Mouse (Mus musculus): ENCODE data around the gene Abhd12. TPM values are rescaled to one million over a fixed set of nuclear protein-coding genes. Genes with fewer than 3 reads are reported as not detected.

Abhd12 gene
- total and polyA plus RNA-seq, 3 experiments, result 17.2 to 24.5 (median 23.9) TPM

GRCm38 (mm10) chr2:150885814-150886213 is 18.7 kb downstream of the Abhd12 start:
- no peaks in the 10 kb centered on the region; the same call in 1 of the 2 replicates for H3K4me1 ChIP-seq (ENCODE audit: insufficient read depth, low read depth, low read length)
- ATAC-seq (ENCODE audit: extremely low read depth, insufficient number of reproducible peaks, low FRiP score, poor library complexity, severe bottlenecking) (0 out of 2 replicates have a peak, but pooled peaks have one; percentile 22), DNase-seq (ENCODE audit: low spot score) (no peak)
- no peak for TF ChIP-seq GATA2 (IDR thresholded peaks at IDR 0.05; ENCODE audit: borderline replicate concordance, low read depth, low read length)
- TF ChIP-seq TAL1 (conservative IDR thresholded peaks at IDR 0.05; ENCODE audit: low read depth, low read length), result no peak
- no peak for TF ChIP-seq CTCF (IDR thresholded peaks at IDR 0.05; ENCODE audit: low read depth, low read length)
- H3K36me3 ChIP-seq (replicated peaks), result peaks cover 32% of the 10 kb centered on the region
- H3K9me3 ChIP-seq (replicated peaks), result no peaks in the 10 kb centered on the region
- H3K4me3 ChIP-seq (ENCODE audit: low read depth, low read length), result no peak overlapping the region
- H3K27me3 ChIP-seq (ENCODE audit: insufficient read depth, low read length), result no peaks in the 10 kb centered on the region

- ATAC-seq (ENCODE audit: extremely low read depth, insufficient number of reproducible peaks, low FRiP score, poor library complexity, severe bottlenecking) (no peak), DNase-seq (ENCODE audit: low spot score) (no peak)
- H3K36me3 ChIP-seq (replicated peaks), result peaks cover 27% of the 10 kb centered on the region
- no peaks in the 10 kb centered on the region for H3K27me3 ChIP-seq (ENCODE audit: insufficient read depth, low read length)
- no peak overlapping the region for H3K4me3 ChIP-seq (ENCODE audit: low read depth, low read length)
- no peaks in the 10 kb centered on the region for H3K9me3 ChIP-seq (replicated peaks)
- TF ChIP-seq CTCF (IDR thresholded peaks at IDR 0.05; ENCODE audit: low read depth, low read length) (no peak), TAL1 (conservative IDR thresholded peaks at IDR 0.05; ENCODE audit: low read depth, low read length) (no peak), GATA1 (IDR thresholded peaks at IDR 0.05; ENCODE audit: borderline replicate concordance, low read length) (no peak), POLR2AphosphoS5 (IDR thresholded peaks at IDR 0.05; ENCODE audit: insufficient replicate concordance, low read depth, low read length) (no peak), GATA2 (IDR thresholded peaks at IDR 0.05; ENCODE audit: borderline replicate concordance, low read depth, low read length) (no peak)
- H3K4me1 ChIP-seq (ENCODE audit: insufficient read depth, low read depth, low read length), result no peaks in the 10 kb centered on the region; the same call in 1 of the 2 replicates
Observed at GRCm38 (mm10) chr2:150884779-150885110, 19.8 kb downstream of the Abhd12 start.

GRCm38 (mm10) chr2:150884075-150884778 is 20.3 kb downstream of the Abhd12 start:
- Histone ChIP-seq H3K27me3 (ENCODE audit: insufficient read depth, low read length) (no peaks in the 10 kb centered on the region), H3K36me3 (replicated peaks) (peaks cover 27% of the 10 kb centered on the region), H3K4me1 (ENCODE audit: insufficient read depth, low read depth, low read length) (no peaks in the 10 kb centered on the region; the same call in 1 of the 2 replicates), H3K4me3 (ENCODE audit: low read depth, low read length) (no peak overlapping the region), H3K9me3 (replicated peaks) (no peaks in the 10 kb centered on the region)
- TF ChIP-seq POLR2AphosphoS5 (IDR thresholded peaks at IDR 0.05; ENCODE audit: insufficient replicate concordance, low read depth, low read length) (no peak), TAL1 (conservative IDR thresholded peaks at IDR 0.05; ENCODE audit: low read depth, low read length) (no peak), CTCF (IDR thresholded peaks at IDR 0.05; ENCODE audit: low read depth, low read length) (no peak), GATA2 (IDR thresholded peaks at IDR 0.05; ENCODE audit: borderline replicate concordance, low read depth, low read length) (no peak), GATA1 (IDR thresholded peaks at IDR 0.05; ENCODE audit: borderline replicate concordance, low read length) (no peak)
- DNase-seq (ENCODE audit: low spot score) (no peak), ATAC-seq (ENCODE audit: extremely low read depth, insufficient number of reproducible peaks, low FRiP score, poor library complexity, severe bottlenecking) (no peak)

GRCm38 (mm10) chr2:150877561-150877960 is 27.0 kb downstream of the Abhd12 start:
- ATAC-seq (ENCODE audit: extremely low read depth, insufficient number of reproducible peaks, low FRiP score, poor library complexity, severe bottlenecking), result no peak
- H3K36me3 ChIP-seq (replicated peaks), result peaks cover 19% of the 10 kb centered on the region
- TF ChIP-seq GATA1 (IDR thresholded peaks at IDR 0.05; ENCODE audit: borderline replicate concordance, low read length) (no peak), GATA2 (IDR thresholded peaks at IDR 0.05; ENCODE audit: borderline replicate concordance, low read depth, low read length) (no peak), POLR2AphosphoS5 (IDR thresholded peaks at IDR 0.05; ENCODE audit: insufficient replicate concordance, low read depth, low read length) (no peak), TAL1 (conservative IDR thresholded peaks at IDR 0.05; ENCODE audit: low read depth, low read length) (no peak), CTCF (IDR thresholded peaks at IDR 0.05; ENCODE audit: low read depth, low read length) (no peak)
- no peaks in the 10 kb centered on the region for H3K27me3 ChIP-seq (ENCODE audit: insufficient read depth, low read length)
- no peaks in the 10 kb centered on the region for H3K9me3 ChIP-seq (replicated peaks)
- H3K4me3 ChIP-seq (ENCODE audit: low read depth, low read length), result no peak overlapping the region
- H3K4me1 ChIP-seq (ENCODE audit: insufficient read depth, low read depth, low read length), result peaks cover 5% of the 10 kb centered on the region; the same call in 1 of the 2 replicates
- no peak for DNase-seq (ENCODE audit: low spot score)

- H3K4me1 ChIP-seq (ENCODE audit: insufficient read depth, low read depth, low read length), result peaks cover 5% of the 10 kb centered on the region; the same call in 1 of the 2 replicates
- DNase-seq (ENCODE audit: low spot score), result no peak
- H3K4me3 ChIP-seq (ENCODE audit: low read depth, low read length), result no peak overlapping the region
- no peak for TF ChIP-seq POLR2AphosphoS5 (IDR thresholded peaks at IDR 0.05; ENCODE audit: insufficient replicate concordance, low read depth, low read length)
- no peak for TF ChIP-seq CTCF (IDR thresholded peaks at IDR 0.05; ENCODE audit: low read depth, low read length)
- no peak for TF ChIP-seq TAL1 (conservative IDR thresholded peaks at IDR 0.05; ENCODE audit: low read depth, low read length)
- TF ChIP-seq GATA2 (IDR thresholded peaks at IDR 0.05; ENCODE audit: borderline replicate concordance, low read depth, low read length), result no peak
- TF ChIP-seq GATA1 (IDR thresholded peaks at IDR 0.05; ENCODE audit: borderline replicate concordance, low read length), result no peak
- H3K27me3 ChIP-seq (ENCODE audit: insufficient read depth, low read length), result no peaks in the 10 kb centered on the region
- no peaks in the 10 kb centered on the region for H3K9me3 ChIP-seq (replicated peaks)
- H3K36me3 ChIP-seq (replicated peaks), result peaks cover 18% of the 10 kb centered on the region
- no peak for ATAC-seq (ENCODE audit: extremely low read depth, insufficient number of reproducible peaks, low FRiP score, poor library complexity, severe bottlenecking)
Observed at GRCm38 (mm10) chr2:150875226-150875625, 29.3 kb downstream of the Abhd12 start.

- DNase-seq (ENCODE audit: low spot score) (no peak), ATAC-seq (ENCODE audit: extremely low read depth, insufficient number of reproducible peaks, low FRiP score, poor library complexity, severe bottlenecking) (no peak)
- H3K9me3 ChIP-seq (replicated peaks), result no peaks in the 10 kb centered on the region
- no peak overlapping the region for H3K4me3 ChIP-seq (ENCODE audit: low read depth, low read length)
- no peaks in the 10 kb centered on the region for H3K27me3 ChIP-seq (ENCODE audit: insufficient read depth, low read length)
- peaks cover 5% of the 10 kb centered on the region; the same call in 1 of the 2 replicates for H3K4me1 ChIP-seq (ENCODE audit: insufficient read depth, low read depth, low read length)
- TF ChIP-seq GATA2 (IDR thresholded peaks at IDR 0.05; ENCODE audit: borderline replicate concordance, low read depth, low read length) (no peak), CTCF (IDR thresholded peaks at IDR 0.05; ENCODE audit: low read depth, low read length) (no peak), POLR2AphosphoS5 (IDR thresholded peaks at IDR 0.05; ENCODE audit: insufficient replicate concordance, low read depth, low read length) (no peak), TAL1 (conservative IDR thresholded peaks at IDR 0.05; ENCODE audit: low read depth, low read length) (no peak)
- peaks cover 18% of the 10 kb centered on the region for H3K36me3 ChIP-seq (replicated peaks)
Observed at GRCm38 (mm10) chr2:150874508-150874907, 30.0 kb downstream of the Abhd12 start.
